Mouse (Mus musculus) spleen, postnatal 36 days (tissue): Measurements from ENCODE around the gene Gm45521.
"Not testable (repeated sequence)": the region's sequence is repeated elsewhere in the genome, so short reads cannot be mapped to it uniquely, and the experiment has no call there.

Experiments used
- DNase-seq, 2 experiments: peaks; one replicate each; pipeline ENCODE4 v3.0.0; 2022; ENCODE audit warnings: low spot score in 2 of 2, mixed read lengths in 1 of 2

Gene Gm45521

GRCm38 (mm10) chr14:7999435-7999834 lies 42.3 kb downstream of the Gm45521 start:
- DNase-seq, result no peak

GRCm38 (mm10) chr14:8000247-8000646 lies 43.2 kb downstream of the Gm45521 start:
- no peak for DNase-seq

DNA sequence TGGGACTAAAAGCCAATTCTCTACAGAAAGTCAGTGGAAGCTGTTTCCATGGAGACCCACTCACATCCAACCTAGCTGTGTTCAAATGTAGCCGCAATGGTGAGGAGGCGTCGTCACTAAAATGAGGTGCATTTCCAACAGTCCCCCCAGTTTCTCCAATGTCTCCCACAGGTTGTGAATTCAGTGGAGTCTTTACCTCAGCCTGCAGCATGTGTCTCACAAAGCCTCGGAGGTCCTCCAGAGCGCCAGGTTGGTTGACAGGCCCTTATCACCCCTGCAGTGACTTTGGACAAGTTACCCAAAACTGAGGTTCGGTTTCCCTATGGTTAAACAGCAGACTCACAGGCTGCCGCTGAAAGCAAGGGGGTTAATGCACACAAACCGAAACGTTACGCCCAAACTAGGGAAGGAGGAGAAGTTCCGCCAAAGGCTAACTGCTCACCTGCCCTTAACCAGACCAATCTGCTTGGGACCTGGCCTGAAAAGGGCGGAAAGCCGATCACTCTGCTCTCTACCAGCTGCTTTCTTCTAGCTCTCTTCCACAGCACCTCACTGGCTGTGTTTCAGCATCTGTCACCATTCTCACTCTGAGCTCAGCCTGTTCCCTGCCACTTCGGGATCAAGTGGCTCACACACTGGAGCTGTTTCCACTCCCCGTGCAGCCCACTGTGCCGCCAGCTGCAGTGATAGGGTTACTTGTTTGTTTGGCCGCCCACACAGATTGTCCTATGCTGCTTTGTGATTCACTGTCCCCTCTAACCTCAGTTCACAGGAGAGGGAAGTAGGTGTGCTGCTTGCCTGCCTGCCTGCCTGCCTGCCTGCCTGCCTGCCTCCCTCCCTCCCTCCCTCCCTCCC lies 44.0 kb downstream of the Gm45521 start:
- no peak for DNase-seq

GRCm38 (mm10) chr14:8002432-8003092 lies 45.5 kb downstream of the Gm45521 start, which contains the start of gene Abhd6:
Gene Abhd6, plus strand, starts transcription at chr14:8002902.
- DNase-seq, result peak; percentile 79 to 81

DNA sequence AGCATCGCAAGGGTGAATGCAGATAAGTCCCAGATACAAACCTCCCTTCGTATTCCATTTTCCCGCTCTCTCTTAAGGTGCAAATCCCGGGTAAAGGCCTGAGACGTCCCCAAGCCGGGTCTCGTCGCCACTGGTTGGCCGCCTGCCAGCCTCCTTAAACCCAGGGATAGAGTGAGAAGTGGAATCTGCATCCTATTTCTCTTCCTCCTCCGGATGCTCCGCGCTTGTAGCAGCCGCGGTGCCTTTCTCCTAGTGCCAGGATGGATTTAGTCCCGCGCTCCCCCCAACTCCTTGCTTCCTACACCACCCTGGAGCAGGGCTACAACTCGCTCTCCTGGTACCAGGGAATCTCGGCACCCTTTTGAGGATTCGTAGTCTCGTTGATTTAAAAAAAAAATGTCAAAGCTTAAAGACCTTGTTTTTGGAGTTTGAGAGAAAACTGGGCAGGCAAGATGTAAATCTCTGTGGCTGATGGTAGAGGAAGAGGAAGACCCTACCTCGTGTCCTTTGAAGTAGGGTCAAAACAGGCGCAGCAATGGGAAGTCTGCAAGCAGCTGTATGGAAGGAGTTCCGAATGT lies 46.1 kb downstream of the Gm45521 start:
- DNase-seq, result no peak

GRCm38 (mm10) chr14:8003727-8004670 lies 46.9 kb downstream of the Gm45521 start:
- no peak for DNase-seq

GRCm38 (mm10) chr14:8006061-8006460 lies 49.0 kb downstream of the Gm45521 start:
- not testable (repeated sequence) for DNase-seq

- no peak for DNase-seq
Measured at GRCm38 (mm10) chr14:8007084-8007483, 50.0 kb downstream of the Gm45521 start.

- no peak for DNase-seq
Measured at GRCm38 (mm10) chr14:8007486-8007885, 50.4 kb downstream of the Gm45521 start.

DNA sequence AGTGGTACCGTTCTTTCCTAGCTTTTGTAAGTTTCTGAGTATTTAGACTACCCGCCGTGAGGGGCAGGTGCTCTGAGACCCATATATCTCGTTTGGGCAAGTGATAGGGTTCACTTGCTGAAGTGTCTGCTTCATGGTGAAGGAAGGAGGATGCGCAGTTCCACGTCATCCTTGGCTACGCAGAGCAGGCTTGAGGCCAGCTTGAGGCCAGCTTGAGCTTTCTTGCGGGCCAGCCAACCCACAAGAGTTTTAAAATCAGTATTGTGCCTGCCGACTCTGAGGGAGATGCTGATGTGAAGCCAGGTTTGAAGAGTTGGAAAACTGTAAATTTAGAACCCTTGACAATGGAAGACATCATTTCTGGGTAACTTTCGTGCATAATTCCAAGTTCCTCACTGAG lies 50.8 kb downstream of the Gm45521 start:
- DNase-seq, result no peak
